Mouse (Mus musculus) neutrophil, adult 83 days (primary cell): ENCODE data around the gene Olfr453. TPM values are rescaled to one million over a fixed set of nuclear protein-coding genes. Genes with fewer than 3 reads are reported as not detected.

Experiments used
- total RNA-seq, 2 experiments: library from RNA; stranded (reverse); gene quantifications; one replicate each; pipeline ENCODE4 v1.2.4; 2023

The Olfr453 gene
- not detected for total RNA-seq

GRCm38 (mm10) chr6:42739071-42739470 lies at the start of gene Olfr453:
Olfr453 (plus strand) TSS chr6:42739371.

DNA sequence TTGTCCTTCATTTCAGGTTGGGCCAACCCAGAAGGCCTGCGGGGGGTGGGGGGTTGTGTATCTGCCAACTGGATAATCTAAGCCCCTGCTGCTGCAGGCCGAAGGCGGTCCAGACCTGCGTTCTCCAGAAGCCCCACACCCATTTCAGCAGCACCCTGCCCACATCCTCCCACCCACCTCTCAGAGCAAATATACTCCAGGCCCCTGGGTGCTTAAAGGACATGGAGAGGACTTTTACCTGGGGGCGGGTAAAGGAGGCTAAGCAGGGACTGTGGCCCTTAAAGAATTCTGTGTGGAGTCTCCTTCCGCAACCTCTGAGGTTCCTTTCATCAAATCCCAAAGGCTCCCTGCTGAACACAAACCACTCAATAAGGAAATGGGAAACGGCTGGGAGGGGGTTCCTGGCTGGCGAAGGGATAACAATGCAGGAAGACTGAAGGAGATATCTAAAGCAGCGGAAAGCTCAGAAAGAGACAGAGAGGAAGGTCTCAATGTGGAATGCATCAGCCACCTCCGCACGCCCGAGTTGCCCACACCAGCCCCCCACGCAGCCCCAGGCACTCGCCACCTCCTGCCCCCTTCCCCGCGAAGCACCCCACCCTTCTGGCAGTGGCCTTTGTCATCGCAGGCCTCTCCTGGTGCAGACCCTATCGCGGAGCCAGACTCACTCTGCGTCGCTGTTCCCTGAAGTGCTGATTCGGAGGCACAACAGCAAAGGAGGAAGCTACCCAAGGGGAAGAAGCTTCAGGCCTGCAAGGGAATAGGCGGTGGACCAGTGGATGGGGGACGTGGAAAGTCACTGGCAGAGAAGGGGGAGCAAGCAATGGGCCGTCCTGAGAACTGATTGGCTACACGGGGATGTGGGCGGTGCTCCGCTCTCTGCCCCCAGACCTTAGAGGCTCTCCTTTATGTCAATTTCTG lies 29.6 kb upstream of the Olfr453 start, which contains the start of gene Tcaf1:
Tcaf1 (minus strand) TSS at position 798 of the 921 bp plus-strand sequence.

DNA sequence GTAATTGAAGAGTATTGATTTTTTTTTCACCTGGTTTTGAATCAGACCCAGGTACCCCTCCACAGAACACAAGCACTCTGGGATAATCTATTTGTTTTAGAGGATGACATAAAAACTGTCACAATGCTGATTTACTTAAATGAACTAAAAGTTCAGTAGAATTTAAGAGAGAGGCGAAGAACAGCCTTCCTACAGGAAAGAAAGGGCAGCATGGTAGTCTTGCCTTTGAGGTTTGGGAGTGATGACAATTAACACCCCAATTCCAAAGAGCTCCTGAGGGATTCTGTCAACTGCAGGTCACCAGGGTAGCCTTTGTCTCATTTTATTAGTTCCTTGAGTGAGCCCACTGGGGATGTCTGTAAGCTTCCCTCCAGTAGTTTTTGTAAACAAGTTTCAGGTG lies 16.9 kb downstream of the Olfr453 start, which contains the start of gene Olfr38:
Olfr38 (plus strand) TSS at position 301 of the 400 bp plus-strand sequence.

GRCm38 (mm10) chr6:42784793-42785192 lies 45.6 kb downstream of the Olfr453 start, which contains the start of gene Olfr452:
Olfr452 (plus strand) TSS chr6:42785093.

Other genes starting within 250 kb of the Olfr453 start
- gene Olfr455, start 191.8 kb upstream of the Olfr453 start, total RNA-seq, result not detected
- gene Tcaf3, start 141.7 kb upstream of the Olfr453 start, total RNA-seq, result not detected
- gene Tcaf2, start 94.1 kb upstream of the Olfr453 start, total RNA-seq, result under 1 TPM in 1 of 2 experiments, not detected in 1; 0.42 TPM
- gene Tcaf1, start 29.3 kb upstream of the Olfr453 start, total RNA-seq, result under 1 TPM in 1 of 2 experiments, not detected in 1; 0.15 TPM
- not detected for gene Olfr38, start 17.0 kb downstream of the Olfr453 start, total RNA-seq
- gene Olfr452, start 45.7 kb downstream of the Olfr453 start, total RNA-seq, result not detected
- not detected for gene Olfr450, start 72.6 kb downstream of the Olfr453 start, total RNA-seq
- gene Olfr449, start 95.0 kb downstream of the Olfr453 start, total RNA-seq, result not detected
- not detected for gene Olfr448, start 151.1 kb downstream of the Olfr453 start, total RNA-seq
- gene Olfr447, start 169.5 kb downstream of the Olfr453 start, total RNA-seq, result not detected
- not detected for gene Olfr446, start 182.0 kb downstream of the Olfr453 start, total RNA-seq
- not detected for gene Olfr444, start 209.7 kb downstream of the Olfr453 start, total RNA-seq